Mouse (Mus musculus) forebrain, embryonic 16.5 days (tissue): ENCODE data around the gene Rgs9bp. TPM values are rescaled to one million over a fixed set of nuclear protein-coding genes. Genes with fewer than 3 reads are reported as not detected.

Experiments
- polyA plus RNA-seq: library from polyadenylated mRNA; unstranded; fragments of >200 nt; fragmentation: Nextera tagmentation; extraction: Ambion mirVana; gene quantifications from 2 replicates; pipeline ENCODE4 v1.2.1, GENCODE M21; 2015

Rgs9bp gene
- polyA plus RNA-seq, 1 experiment from 2014 or later = 0.11 TPM

Other genes with a start within 250 kb of the Rgs9bp start
- 21.5 and 22.0 TPM in 2 replicates for gene Faap24, start 188.7 kb downstream of the Rgs9bp start, polyA plus RNA-seq
- 36.0 and 45.7 TPM in 2 replicates for gene Cep89, start 188.5 kb downstream of the Rgs9bp start, polyA plus RNA-seq
- gene Slc7a9, start 136.8 kb downstream of the Rgs9bp start, polyA plus RNA-seq = 0.11 TPM in 1 of 2 replicates, not detected in the other
- gene Tdrd12, start 47.8 kb downstream of the Rgs9bp start, polyA plus RNA-seq = 0.60 and 0.84 TPM in 2 replicates
- gene Nudt19, start 29.3 kb downstream of the Rgs9bp start, polyA plus RNA-seq = 111 and 123 TPM in 2 replicates
- 35.7 and 38.9 TPM in 2 replicates for gene Ankrd27, start 662 bp upstream of the Rgs9bp start, polyA plus RNA-seq
- gene Pdcd5, start 61.9 kb upstream of the Rgs9bp start, polyA plus RNA-seq = 200 and 235 TPM in 2 replicates
- gene Dpy19l3, start 168.9 kb upstream of the Rgs9bp start, polyA plus RNA-seq = 45.0 and 56.0 TPM in 2 replicates
- 18.5 and 18.8 TPM in 2 replicates for gene Zfp507, start 217.4 kb upstream of the Rgs9bp start, polyA plus RNA-seq